Mouse (Mus musculus): ENCODE measurements around the gene Wnt4.

The Wnt4 gene

DNA sequence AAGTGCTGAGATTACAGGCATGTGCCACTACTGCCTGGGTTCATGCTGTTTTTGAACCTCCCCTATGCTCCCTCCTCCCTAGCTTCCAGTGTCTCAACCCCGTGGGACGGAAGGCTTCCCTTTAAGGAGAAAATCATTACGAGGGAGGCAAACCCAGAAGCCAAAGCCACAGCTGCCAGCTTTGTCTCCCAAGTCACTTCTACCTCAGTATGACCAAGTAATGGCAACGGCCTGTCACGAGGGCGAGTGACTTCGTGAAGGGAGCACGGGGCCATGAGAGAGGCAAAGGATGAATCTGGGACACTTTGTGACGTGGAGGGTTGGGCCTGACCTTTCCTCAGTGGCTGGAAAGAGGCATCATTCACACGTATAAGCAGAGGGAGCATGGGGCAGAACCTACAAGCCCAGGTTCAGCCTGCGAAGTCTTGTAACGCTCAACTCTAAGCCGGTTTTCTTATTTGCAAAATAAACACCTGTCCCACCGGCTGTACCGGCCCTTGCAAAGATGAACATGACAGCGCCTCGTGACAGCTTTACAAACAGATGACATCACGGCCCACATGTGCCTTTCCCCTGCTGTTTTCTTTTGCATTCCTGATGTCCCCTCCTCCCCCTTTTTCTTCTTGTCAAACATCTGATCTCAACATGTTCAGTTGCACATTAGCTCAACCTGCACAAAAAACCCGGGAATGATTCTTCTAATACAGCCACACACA is 29.9 kb downstream of the Wnt4 start:
- DNase-seq (ENCODE audit: low spot score), result no peak

DNA sequence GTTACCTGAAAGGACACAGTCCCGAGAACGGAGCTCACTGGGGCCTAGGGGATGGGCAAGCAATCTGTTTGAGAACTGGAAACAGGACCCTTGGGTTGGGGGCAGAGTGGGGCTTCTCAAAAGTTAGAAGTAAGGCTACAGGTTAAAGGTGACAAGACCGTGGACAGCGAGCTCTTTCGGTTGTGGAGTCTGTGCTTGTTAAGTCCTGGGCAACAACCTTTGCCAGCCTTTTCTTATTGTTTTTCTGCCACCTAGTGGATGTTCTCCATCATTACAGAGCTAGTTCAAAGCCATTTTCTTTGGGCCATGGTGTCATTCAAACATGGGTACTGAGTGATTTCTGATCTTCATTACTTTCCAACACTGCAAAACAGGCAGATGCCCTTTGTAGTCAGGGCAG is 31.1 kb downstream of the Wnt4 start:
- DNase-seq (ENCODE audit: low spot score), result no peak

DNA sequence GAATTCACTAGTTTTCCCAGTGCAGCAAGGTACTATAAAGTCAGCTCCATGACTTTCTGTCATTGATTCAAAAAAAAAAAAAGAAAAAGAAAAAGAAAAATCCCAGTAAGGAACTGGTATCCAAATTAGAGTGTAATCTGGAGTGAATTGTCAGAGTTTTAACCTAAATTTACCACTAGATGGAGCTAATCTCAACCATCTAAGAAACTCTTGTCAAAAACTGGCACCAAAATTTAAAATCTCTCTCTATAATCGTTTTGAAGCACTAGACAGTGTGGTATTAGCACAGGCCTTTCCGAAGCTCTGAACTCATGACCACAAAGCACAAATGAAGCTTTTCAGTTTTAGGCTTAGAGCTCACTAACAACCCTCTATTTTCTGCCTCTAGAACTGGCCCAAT is 36.2 kb downstream of the Wnt4 start:
- DNase-seq (ENCODE audit: low spot score), result no peak

DNA sequence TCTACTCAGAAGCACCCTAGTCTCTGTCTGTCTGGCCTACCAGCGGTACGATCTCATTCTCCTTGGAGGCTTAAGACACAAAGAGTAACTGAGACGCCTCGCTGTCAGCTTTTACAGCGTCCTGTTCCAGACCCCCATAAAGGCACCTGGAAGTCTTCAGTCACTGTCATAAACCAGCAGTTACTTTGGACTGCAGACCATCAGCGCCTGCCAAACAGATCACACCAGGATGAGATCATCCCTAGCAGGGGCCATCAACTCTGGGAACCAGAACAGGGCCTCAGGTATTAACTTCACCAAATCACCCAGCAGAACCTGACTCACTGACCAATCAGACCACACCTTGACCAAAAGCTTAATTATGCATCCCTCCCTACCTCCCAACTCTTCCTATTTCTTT is 37.3 kb downstream of the Wnt4 start:
- DNase-seq (ENCODE audit: low spot score), result no peak

DNA sequence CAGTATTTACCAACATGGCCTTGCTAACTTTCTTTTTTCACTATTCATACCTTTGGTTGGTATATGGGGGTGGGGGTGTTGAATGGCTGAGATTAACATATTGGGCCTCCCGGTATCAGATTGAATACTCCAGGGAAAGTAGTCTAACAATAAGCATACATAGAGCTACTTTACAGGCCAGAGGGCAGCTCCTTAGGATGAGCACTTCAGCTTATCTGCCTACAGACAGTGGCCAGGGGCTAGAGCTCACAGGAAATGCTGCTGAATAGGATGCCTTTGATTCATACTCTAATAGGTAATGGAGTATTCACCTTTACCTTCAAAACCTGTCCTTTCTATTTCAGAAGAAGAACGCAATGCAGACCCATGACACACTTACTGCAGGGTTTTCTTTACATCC is 37.8 kb downstream of the Wnt4 start:
- no peak for DNase-seq (ENCODE audit: low spot score)

DNA sequence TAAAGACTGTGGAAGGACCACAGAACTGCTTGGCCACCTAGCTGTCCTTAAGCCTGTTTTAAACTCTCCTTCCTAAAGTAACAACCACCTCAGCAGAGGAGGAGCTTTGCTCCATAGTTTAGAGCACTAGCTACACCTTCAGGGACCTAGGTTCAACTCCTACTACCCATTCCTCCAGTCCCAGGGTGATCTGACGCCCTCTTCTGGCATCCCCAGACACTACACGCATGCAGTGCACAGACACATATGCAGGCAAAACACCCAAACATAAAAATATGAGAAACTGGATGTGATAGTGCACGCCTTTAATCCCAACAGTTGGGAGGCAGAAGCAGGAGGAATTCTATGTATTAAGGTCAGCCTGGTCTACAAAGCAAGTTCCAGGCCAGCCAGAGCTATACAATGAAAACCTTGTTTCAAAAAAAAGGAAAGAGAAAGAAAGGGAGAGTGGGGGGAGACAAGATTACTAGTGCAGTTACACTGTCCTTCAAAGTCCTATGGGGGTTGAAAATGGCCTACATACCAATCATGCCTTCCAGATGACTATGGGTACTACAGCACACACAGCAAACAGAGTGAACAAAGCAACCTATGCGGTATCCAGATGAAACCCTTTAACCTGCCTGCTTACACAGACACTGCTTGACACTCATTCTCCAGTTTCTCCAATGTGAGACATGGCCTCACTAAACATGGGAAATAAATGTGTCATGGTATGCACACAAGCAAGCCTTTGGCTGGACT is 38.9 kb downstream of the Wnt4 start:
- DNase-seq (ENCODE audit: low spot score), result no peak

DNA sequence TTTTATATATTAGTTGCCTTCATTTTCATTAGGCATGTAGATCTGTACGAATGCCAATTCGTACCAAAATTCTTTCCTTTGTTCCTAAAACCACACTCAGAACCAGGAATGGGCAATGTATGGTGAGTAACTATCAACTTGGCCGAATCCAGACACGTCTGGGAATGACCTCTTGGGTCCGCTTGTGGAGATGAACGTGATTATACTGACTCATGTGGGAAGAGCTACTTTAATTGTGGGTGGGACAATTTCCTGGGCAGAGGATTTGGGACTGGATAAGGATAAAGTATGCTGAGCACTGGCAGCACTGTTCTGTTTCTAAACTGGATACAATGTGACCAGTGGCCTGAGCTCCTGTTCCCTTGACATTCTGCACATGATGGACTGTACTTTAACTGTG is 47.6 kb downstream of the Wnt4 start:
- no peak for DNase-seq (ENCODE audit: low spot score)

DNA sequence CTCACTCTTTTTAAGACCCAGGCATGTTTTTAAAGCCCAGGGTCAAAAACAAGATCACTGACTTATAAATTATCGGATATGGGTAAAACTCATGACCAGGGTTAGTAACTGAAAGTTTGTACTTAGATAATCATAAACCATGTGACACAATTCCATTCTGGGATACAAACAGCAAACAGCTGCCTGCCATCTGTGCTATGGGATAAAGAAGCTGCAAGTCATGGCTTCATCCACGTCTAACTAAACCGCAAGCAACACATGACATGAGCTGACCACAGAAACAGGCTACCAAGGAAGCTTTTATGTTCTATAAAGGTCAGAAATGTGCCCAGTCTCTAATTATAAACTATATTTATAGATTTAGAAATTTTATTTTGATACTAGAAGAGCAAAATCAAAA is 49.2 kb downstream of the Wnt4 start:
- DNase-seq (ENCODE audit: low spot score), result no peak

DNA sequence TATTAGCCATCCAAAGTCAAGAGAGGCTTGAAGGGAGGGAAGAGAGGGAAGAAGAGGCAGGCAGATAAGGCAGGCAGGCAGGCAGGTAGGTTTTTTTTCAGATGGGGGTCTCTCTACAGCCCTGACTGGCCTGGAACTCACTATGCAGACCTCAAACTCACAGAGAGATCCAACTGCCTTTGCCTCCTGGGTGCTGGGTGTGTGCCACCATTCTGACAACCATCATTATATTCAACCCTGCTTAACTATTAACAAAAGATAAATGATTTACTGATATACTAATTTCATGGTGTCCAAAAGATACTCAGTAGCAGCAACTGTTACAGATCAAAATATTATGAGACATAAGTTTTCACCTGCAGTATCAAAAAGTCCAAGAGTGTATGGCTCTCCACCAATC is 54.8 kb downstream of the Wnt4 start:
- no peak for DNase-seq (ENCODE audit: low spot score)

DNA sequence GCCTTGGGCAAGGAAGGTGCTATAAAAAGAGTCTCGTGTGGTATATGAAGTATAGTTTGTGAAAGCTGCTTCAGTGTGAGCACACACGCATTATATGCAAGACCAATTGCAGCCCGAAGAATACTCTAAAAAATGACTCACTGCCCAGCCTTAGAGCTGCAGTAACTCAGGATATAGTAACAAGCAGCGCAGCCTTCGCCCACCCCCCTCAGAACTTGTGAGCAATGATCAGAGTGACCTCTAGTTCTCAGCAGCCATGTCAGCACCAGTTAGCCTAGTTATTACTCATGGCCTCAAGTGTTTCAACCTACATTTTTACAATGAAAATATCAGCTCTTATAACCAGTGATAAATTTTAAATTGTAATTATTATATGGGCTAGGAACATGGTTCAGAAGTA is 59.2 kb downstream of the Wnt4 start:
- no peak for DNase-seq (ENCODE audit: low spot score)

DNA sequence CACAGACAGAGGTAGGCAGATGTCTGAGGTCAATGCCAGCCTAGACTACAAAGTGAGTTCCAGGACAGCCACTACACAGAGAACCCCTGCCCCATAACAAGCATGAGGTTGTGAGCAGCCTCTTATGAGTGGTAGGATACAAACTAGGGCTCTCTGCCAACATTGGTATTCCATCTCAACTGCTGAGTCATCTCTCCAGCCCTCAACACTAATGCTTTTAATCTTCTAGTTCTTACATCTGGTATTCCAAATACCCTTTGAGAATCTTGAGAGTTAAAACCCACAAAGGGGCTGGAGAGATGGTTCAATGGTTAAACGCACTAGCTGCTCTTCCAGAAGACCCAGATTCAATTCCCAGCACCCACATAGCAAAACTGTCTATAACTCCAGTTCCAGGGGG is 62.1 kb downstream of the Wnt4 start:
- no peak for DNase-seq (ENCODE audit: low spot score)

DNA sequence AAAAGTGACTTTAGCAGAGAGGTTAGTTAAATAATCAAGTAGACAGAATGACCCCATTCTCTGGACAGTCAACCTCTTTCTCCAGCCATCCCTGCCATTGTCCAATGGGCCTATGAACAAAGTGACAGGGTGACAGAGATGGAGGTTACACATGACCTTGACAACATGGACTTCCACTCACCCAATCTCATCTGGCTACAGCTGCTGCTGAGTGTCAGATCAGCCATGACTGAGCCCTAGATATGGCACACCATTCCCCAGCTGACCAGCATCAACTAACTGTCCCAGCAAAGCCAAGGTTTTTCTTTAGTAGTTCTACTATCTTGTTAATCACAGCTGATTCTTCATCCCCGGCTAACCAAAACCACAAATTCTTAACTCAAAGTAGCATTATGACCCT is 65.5 kb downstream of the Wnt4 start:
- no peak for DNase-seq (ENCODE audit: low spot score)

DNA sequence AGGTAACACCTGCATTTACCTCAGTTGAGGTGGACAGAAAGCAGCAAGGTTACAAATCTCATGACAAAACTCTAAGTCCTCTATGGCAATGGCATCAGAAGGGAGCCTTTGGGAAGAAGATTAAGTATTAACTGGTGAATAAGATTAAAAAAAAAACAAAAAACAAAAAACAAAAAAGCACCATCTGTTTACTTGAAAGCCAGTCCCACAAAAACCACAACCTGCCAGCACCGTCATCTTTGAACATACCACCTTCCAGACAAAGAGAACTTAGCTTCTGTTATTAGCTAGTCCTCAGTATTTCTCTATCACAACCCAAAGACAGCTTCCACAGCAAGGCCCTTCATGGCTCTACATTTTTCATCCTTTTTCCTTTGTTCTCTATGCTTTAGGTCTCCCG is 67.8 kb downstream of the Wnt4 start:
- DNase-seq (ENCODE audit: low spot score), result no peak

DNA sequence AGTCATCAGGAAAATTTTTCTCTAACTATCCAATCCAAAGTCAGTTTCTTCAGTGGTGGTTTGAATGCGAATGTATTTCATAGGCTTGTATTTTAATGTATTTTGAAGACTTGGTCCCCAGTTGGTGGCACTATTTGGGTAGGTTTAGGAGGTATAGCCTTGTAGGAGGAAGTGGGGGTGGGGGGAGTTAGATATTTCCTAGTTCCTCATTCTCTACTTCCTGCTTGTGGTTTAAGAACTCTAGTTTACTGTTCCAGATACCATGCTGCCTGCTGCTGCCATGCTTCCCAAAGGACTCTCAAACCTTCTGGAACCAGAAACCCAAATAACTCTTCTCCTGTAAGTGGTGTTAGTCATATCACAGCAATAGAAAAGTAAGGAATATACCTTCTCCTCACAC is 68.5 kb downstream of the Wnt4 start:
- DNase-seq (ENCODE audit: low spot score), result no peak

Measured in ovary, postnatal 36 days (tissue).